Mouse (Mus musculus) ES-Bruce4 (cell line): ENCODE measurements around the gene Lmo7. TPM values are rescaled to one million over a fixed set of nuclear protein-coding genes. Genes with fewer than 3 reads are reported as not detected.

ENCODE experiments used
- H3K27ac ChIP-seq: 2 replicates; pipeline ENCODE4 v1.5.1; 2012; ENCODE audit warnings: low read length, inconsistent platforms; ENCODE audit not compliant: insufficient read depth
- H3K27me3 ChIP-seq: 2 replicates; pipeline ENCODE4 v1.6.1; 2012; ENCODE audit warnings: mild to moderate bottlenecking, low read length, inconsistent platforms; ENCODE audit not compliant: control insufficient read depth, poor library complexity, insufficient read depth, severe bottlenecking
- H3K36me3 ChIP-seq: 2 replicates; pipeline ENCODE4 v1.6.1; 2012; ENCODE audit warnings: inconsistent platforms, mild to moderate bottlenecking, low read length, moderate library complexity; ENCODE audit not compliant: control insufficient read depth, poor library complexity, insufficient read depth, severe bottlenecking
- H3K4me1 ChIP-seq: one replicate; pipeline ENCODE4 v1.8.1; 2011; ENCODE audit warnings: low read length; ENCODE audit not compliant: control insufficient read depth, insufficient read depth
- H3K4me3 ChIP-seq: 2 replicates; pipeline ENCODE4 v1.5.1; 2011; ENCODE audit warnings: low read depth, mild to moderate bottlenecking, low read length
- H3K9ac ChIP-seq: 2 replicates; pipeline ENCODE4 v1.6.1; 2012; ENCODE audit warnings: low read depth, mild to moderate bottlenecking, inconsistent platforms; ENCODE audit not compliant: poor library complexity, severe bottlenecking
- H3K9me3 ChIP-seq: replicated peaks from 2 replicates; pipeline ENCODE4 v1.6.1; 2012; ENCODE audit warnings: mild to moderate bottlenecking, low read length, inconsistent platforms; ENCODE audit not compliant: control insufficient read depth, poor library complexity, insufficient read depth, severe bottlenecking
- CTCF ChIP-seq: IDR thresholded peaks from one replicate; pipeline ENCODE4 v1.8.1; 2011; ENCODE audit warnings: low read depth, low read length
- EP300 ChIP-seq: IDR thresholded peaks from 2 replicates; pipeline ENCODE4 v1.6.1; 2011; ENCODE audit warnings: low read depth, low read length; ENCODE audit not compliant: insufficient read depth
- POLR2A ChIP-seq: IDR thresholded peaks from one replicate; pipeline ENCODE4 v1.8.1; 2011; ENCODE audit warnings: low read length; ENCODE audit not compliant: insufficient read depth
- polyA plus RNA-seq: library from polyadenylated mRNA; stranded (reverse); fragments of >200 nt; gene quantifications from 2 replicates; pipeline ENCODE4 v1.2.4, GENCODE M21; 2011; ENCODE audit warnings: low read depth; ENCODE audit not compliant: missing spikeins, insufficient read depth, insufficient read length

The Lmo7 gene
- polyA plus RNA-seq, 1 experiment: 28.2 TPM

GRCm38 (mm10) chr14:101842521-101842920, 112.8 kb downstream of the Lmo7 start:
- no peaks in the 10 kb centered on the region for H3K4me1 ChIP-seq
- no peak overlapping the region for H3K27ac ChIP-seq
- H3K4me3 ChIP-seq: no peak overlapping the region
- no peaks in the 10 kb centered on the region for H3K36me3 ChIP-seq
- H3K9ac ChIP-seq: no peak overlapping the region
- no peaks in the 10 kb centered on the region for H3K27me3 ChIP-seq
- no peaks in the 10 kb centered on the region for H3K9me3 ChIP-seq
- no peak for TF ChIP-seq POLR2A

DNA sequence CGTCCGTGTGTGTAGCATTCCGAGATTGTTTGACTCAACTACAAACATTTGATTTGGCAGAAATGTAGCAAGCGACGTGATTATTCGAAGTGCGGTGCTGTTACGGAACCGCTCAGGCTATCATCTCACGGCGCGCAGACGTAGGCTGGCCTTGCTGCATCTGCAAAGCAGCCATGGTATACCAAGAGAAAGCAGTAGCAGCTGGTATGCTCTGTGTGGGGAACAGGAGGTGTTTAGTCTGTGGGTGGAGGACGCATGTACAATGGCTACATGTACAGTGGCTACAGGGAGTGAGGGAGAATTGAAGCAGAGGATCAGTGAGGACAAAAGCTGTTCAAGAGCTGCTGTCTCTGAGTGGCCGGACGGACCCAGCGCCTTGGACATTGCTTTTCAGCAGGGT, 113.7 kb downstream of the Lmo7 start:
- H3K27me3 ChIP-seq: no peaks in the 10 kb centered on the region
- H3K9me3 ChIP-seq: no peaks in the 10 kb centered on the region
- no peak overlapping the region for H3K27ac ChIP-seq
- no peaks in the 10 kb centered on the region for H3K36me3 ChIP-seq
- H3K4me3 ChIP-seq: no peak overlapping the region
- TF ChIP-seq POLR2A (no peak), EP300 (no peak), CTCF (no peak)
- no peaks in the 10 kb centered on the region for H3K4me1 ChIP-seq
- H3K9ac ChIP-seq: no peak overlapping the region

- Histone ChIP-seq H3K4me1 (no peaks in the 10 kb centered on the region), H3K9ac (no peak overlapping the region)
Observed at GRCm38 (mm10) chr14:101844467-101844866, 114.7 kb downstream of the Lmo7 start.

DNA sequence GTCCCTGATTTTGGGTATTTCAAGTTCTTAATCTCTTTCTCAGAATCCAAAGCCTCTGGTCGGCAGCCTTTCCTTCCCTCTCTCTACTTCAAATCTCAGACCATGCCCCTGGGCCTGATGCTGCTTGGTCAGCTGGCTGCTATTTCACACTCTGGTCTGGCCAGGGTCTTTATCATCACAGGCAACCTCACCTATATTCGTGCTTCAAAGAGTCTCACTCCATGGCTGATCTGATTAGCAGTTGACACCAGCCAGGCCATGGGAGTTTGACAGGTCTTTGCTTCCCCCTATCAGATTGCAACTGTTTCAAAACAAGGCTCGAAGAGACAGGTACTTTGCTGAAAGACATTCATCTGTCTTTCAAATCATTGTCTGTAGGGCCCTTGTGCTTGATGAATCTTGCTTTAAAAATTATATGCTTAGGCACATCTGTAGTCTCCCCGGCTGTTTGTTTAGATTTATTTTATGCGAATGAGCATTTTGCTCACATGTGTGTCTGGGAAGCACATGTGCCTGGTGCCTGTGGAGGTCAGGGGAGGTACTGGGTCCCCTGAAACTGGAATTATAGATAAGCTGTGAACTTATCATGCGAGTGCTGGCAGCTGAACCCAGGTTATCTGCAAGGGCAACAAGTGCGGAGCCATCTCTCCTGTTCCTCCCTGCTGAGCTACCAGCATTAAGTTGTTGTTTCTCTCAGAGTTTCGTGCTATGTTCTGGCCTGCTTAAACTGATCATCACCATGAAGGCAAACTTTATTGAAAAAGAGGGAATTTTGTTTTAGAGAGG, 116.5 kb downstream of the Lmo7 start:
- Histone ChIP-seq H3K27ac (no peak overlapping the region), H3K27me3 (no peaks in the 10 kb centered on the region), H3K4me1 (no peaks in the 10 kb centered on the region), H3K9ac (no peak overlapping the region), H3K4me3 (no peak overlapping the region), H3K36me3 (no peaks in the 10 kb centered on the region), H3K9me3 (no peaks in the 10 kb centered on the region)
- TF ChIP-seq POLR2A: no peak
- TF ChIP-seq EP300: no peak
- TF ChIP-seq CTCF: no peak

More at GRCm38 (mm10) chr14:101844467-101844866, 114.7 kb downstream of the Lmo7 start:
- no peak overlapping the region for H3K27ac ChIP-seq
- no peaks in the 10 kb centered on the region for H3K36me3 ChIP-seq
- no peaks in the 10 kb centered on the region for H3K9me3 ChIP-seq
- no peaks in the 10 kb centered on the region for H3K27me3 ChIP-seq
- no peak for TF ChIP-seq EP300
- no peak for TF ChIP-seq POLR2A
- TF ChIP-seq CTCF: no peak
- no peak overlapping the region for H3K4me3 ChIP-seq

- H3K4me1 ChIP-seq: no peaks in the 10 kb centered on the region
- no peak overlapping the region for H3K4me3 ChIP-seq
- no peaks in the 10 kb centered on the region for H3K9me3 ChIP-seq
- TF ChIP-seq CTCF: no peak
- TF ChIP-seq POLR2A: no peak
- no peak for TF ChIP-seq EP300
- H3K36me3 ChIP-seq: no peaks in the 10 kb centered on the region
- H3K27ac ChIP-seq: no peak overlapping the region
- H3K9ac ChIP-seq: no peak overlapping the region
- no peaks in the 10 kb centered on the region for H3K27me3 ChIP-seq
Observed at GRCm38 (mm10) chr14:101847520-101847919, 117.8 kb downstream of the Lmo7 start.

GRCm38 (mm10) chr14:101852584-101853195, 122.9 kb downstream of the Lmo7 start:
- Histone ChIP-seq H3K9ac (no peak overlapping the region), H3K27me3 (no peaks in the 10 kb centered on the region), H3K4me1 (no peaks in the 10 kb centered on the region), H3K9me3 (no peaks in the 10 kb centered on the region), H3K27ac (no peak overlapping the region), H3K4me3 (no peak overlapping the region), H3K36me3 (no peaks in the 10 kb centered on the region)
- TF ChIP-seq POLR2A (no peak), EP300 (no peak), CTCF (no peak)
